Mouse (Mus musculus): Measurements from ENCODE around the gene Rgs10. TPM values are rescaled to one million over a fixed set of nuclear protein-coding genes. Genes with fewer than 3 reads are reported as not detected.

Rgs10 gene
- total and polyA plus RNA-seq, 3 experiments = 5.4 to 7.4 (median 6.5) TPM

GRCm38 (mm10) chr7:128365096-128365715 lies 53.4 kb downstream of the Rgs10 start:
- Histone ChIP-seq H3K79me2 (replicated peaks; ENCODE audit: control insufficient read depth, extremely low read depth, insufficient read depth, poor library complexity, severe bottlenecking) (no peaks in the 10 kb centered on the region), H3K27ac (ENCODE audit: insufficient read depth, low read depth) (no peak overlapping the region), H3K9me3 (replicated peaks; ENCODE audit: low read length) (no peaks in the 10 kb centered on the region), H3K36me3 (replicated peaks in 1 of 2; ENCODE audit: control insufficient read depth in 1 of 2, insufficient read depth in 1 of 2, low read length in 1 of 2) (no peaks in the 10 kb centered on the region), H3K4me2 (ENCODE audit: insufficient read depth, low read depth, poor library complexity, severe bottlenecking) (no peak overlapping the region), H3K4me3 (replicated peaks in 1 of 3; ENCODE audit: low read depth in 2 of 3, low read length in 2 of 3, poor library complexity in 1 of 3) (no peak overlapping the region), H3K4me1 (ENCODE audit: control insufficient read depth in 1 of 2, insufficient read depth in 2 of 2) (peaks cover 3 to 4% of the 10 kb centered on the region in 2 experiments; a peak in 2 of 4 replicates), H3K9ac (ENCODE audit: insufficient read depth, low read depth) (no peak overlapping the region), H3K27me3 (replicated peaks) (no peaks in the 10 kb centered on the region)
- no peak for TF ChIP-seq JUN (IDR thresholded peaks at IDR 0.05; ENCODE audit: insufficient read depth, low read depth, low read length)
- no peak for TF ChIP-seq MEF2A (IDR thresholded peaks at IDR 0.05; ENCODE audit: borderline replicate concordance, low read depth, low read length)
- no peak for TF ChIP-seq POLR2AphosphoS2 (IDR thresholded peaks at IDR 0.05; ENCODE audit: low read depth, low read length)
- no peak for TF ChIP-seq MAX (IDR thresholded peaks at IDR 0.05; ENCODE audit: low read length)
- no peak for TF ChIP-seq E2F4 (IDR thresholded peaks at IDR 0.05; ENCODE audit: insufficient replicate concordance, low read depth, low read length)
- TF ChIP-seq BHLHE40 (IDR thresholded peaks at IDR 0.05; ENCODE audit: low read depth, low read length) = no peak
- TF ChIP-seq ZC3H11A (IDR thresholded peaks at IDR 0.05; ENCODE audit: low read depth, low read length) = no peak
- TF ChIP-seq CHD2 (IDR thresholded peaks at IDR 0.05; ENCODE audit: low read length) = no peak
- no peak for DNase-seq (ENCODE audit: extremely low read depth)
- dilution Hi-C loops (cut with MboI; ENCODE audit: extremely low pct_ligation_motif_present, extremely low pct_unique_long_range_greater_than_20kb, low sequenced_read_pairs) (no loop called here), in situ Hi-C loops (cut with MboI; ENCODE audit: low pct_ligation_motif_present, low pct_unique_long_range_greater_than_20kb, low sequenced_read_pairs) (no loop called here)

GRCm38 (mm10) chr7:128364526-128364925 lies 54.0 kb downstream of the Rgs10 start:
- no peak overlapping the region for H3K9ac ChIP-seq (ENCODE audit: insufficient read depth, low read depth)
- H3K9me3 ChIP-seq (replicated peaks; ENCODE audit: low read length) = no peaks in the 10 kb centered on the region
- no peak for DNase-seq (ENCODE audit: extremely low read depth)
- TF ChIP-seq CHD2 (IDR thresholded peaks at IDR 0.05; ENCODE audit: low read length) = no peak
- TF ChIP-seq ZNF384 (IDR thresholded peaks at IDR 0.05; ENCODE audit: low read depth, low read length) = no peak
- TF ChIP-seq USF1 (IDR thresholded peaks at IDR 0.05; ENCODE audit: low read depth, low read length) = no peak
- no peak overlapping the region for H3K4me3 ChIP-seq (replicated peaks in 1 of 3; ENCODE audit: low read depth in 2 of 3, low read length in 2 of 3, poor library complexity in 1 of 3)
- in situ Hi-C loops (cut with MboI; ENCODE audit: low pct_ligation_motif_present, low pct_unique_long_range_greater_than_20kb, low sequenced_read_pairs) (no loop called here), dilution Hi-C loops (cut with MboI; ENCODE audit: extremely low pct_ligation_motif_present, extremely low pct_unique_long_range_greater_than_20kb, low sequenced_read_pairs) (no loop called here)
- no peaks in the 10 kb centered on the region for H3K79me2 ChIP-seq (replicated peaks; ENCODE audit: control insufficient read depth, extremely low read depth, insufficient read depth, poor library complexity, severe bottlenecking)
- H3K27me3 ChIP-seq (replicated peaks) = no peaks in the 10 kb centered on the region
- no peaks in the 10 kb centered on the region for H3K36me3 ChIP-seq (replicated peaks in 1 of 2; ENCODE audit: control insufficient read depth in 1 of 2, insufficient read depth in 1 of 2, low read length in 1 of 2)
- H3K4me1 ChIP-seq (ENCODE audit: control insufficient read depth in 1 of 2, insufficient read depth in 2 of 2) = peaks cover 3 to 4% of the 10 kb centered on the region in 2 experiments; a peak in 2 of 4 replicates
- no peak overlapping the region for H3K27ac ChIP-seq (ENCODE audit: insufficient read depth, low read depth)
- no peak overlapping the region for H3K4me2 ChIP-seq (ENCODE audit: insufficient read depth, low read depth, poor library complexity, severe bottlenecking)

GRCm38 (mm10) chr7:128363806-128364205 lies 54.8 kb downstream of the Rgs10 start:
- Histone ChIP-seq H3K4me2 (ENCODE audit: insufficient read depth, low read depth, poor library complexity, severe bottlenecking) (no peak overlapping the region), H3K9ac (ENCODE audit: insufficient read depth, low read depth) (no peak overlapping the region)

More at GRCm38 (mm10) chr7:128363806-128364205, 54.8 kb downstream of the Rgs10 start:
- Histone ChIP-seq H3K9me3 (replicated peaks; ENCODE audit: low read length) (no peaks in the 10 kb centered on the region), H3K27ac (ENCODE audit: insufficient read depth, low read depth) (no peak overlapping the region), H3K79me2 (replicated peaks; ENCODE audit: control insufficient read depth, extremely low read depth, insufficient read depth, poor library complexity, severe bottlenecking) (no peaks in the 10 kb centered on the region), H3K4me1 (ENCODE audit: control insufficient read depth in 1 of 2, insufficient read depth in 2 of 2) (peaks cover 3 to 4% of the 10 kb centered on the region in 2 experiments; a peak in 2 of 4 replicates), H3K4me3 (replicated peaks in 1 of 3; ENCODE audit: low read depth in 2 of 3, low read length in 2 of 3, poor library complexity in 1 of 3) (no peak overlapping the region), H3K27me3 (replicated peaks) (no peaks in the 10 kb centered on the region), H3K36me3 (replicated peaks in 1 of 2; ENCODE audit: control insufficient read depth in 1 of 2, insufficient read depth in 1 of 2, low read length in 1 of 2) (no peaks in the 10 kb centered on the region)
- dilution Hi-C loops (cut with MboI; ENCODE audit: extremely low pct_ligation_motif_present, extremely low pct_unique_long_range_greater_than_20kb, low sequenced_read_pairs) = no loop called here
- in situ Hi-C loops (cut with MboI; ENCODE audit: low pct_ligation_motif_present, low pct_unique_long_range_greater_than_20kb, low sequenced_read_pairs) = no loop called here
- no peak for TF ChIP-seq TCF12 (IDR thresholded peaks at IDR 0.05; ENCODE audit: low read depth, low read length)
- no peak for TF ChIP-seq KAT2A (IDR thresholded peaks at IDR 0.05; ENCODE audit: insufficient replicate concordance, low read length)
- no peak for TF ChIP-seq MEF2A (IDR thresholded peaks at IDR 0.05; ENCODE audit: borderline replicate concordance, low read depth, low read length)
- TF ChIP-seq MYC (IDR thresholded peaks at IDR 0.05; ENCODE audit: low read depth, low read length) = no peak
- no peak for TF ChIP-seq MAFK (IDR thresholded peaks at IDR 0.05; ENCODE audit: insufficient replicate concordance, low read length)
- TF ChIP-seq GABPA (IDR thresholded peaks at IDR 0.05; ENCODE audit: insufficient replicate concordance, low read depth, low read length) = no peak
- no peak for TF ChIP-seq ZNF384 (IDR thresholded peaks at IDR 0.05; ENCODE audit: low read depth, low read length)
- no peak for TF ChIP-seq RAD21 (IDR thresholded peaks at IDR 0.05; ENCODE audit: low read depth, low read length)
- TF ChIP-seq NELFE (IDR thresholded peaks at IDR 0.05; ENCODE audit: low read depth, low read length) = no peak
- no peak for TF ChIP-seq EP300 (IDR thresholded peaks at IDR 0.05; ENCODE audit: low read length)
- no peak for TF ChIP-seq MXI1 (IDR thresholded peaks at IDR 0.05; ENCODE audit: low read depth, low read length)
- TF ChIP-seq USF1 (IDR thresholded peaks at IDR 0.05; ENCODE audit: low read depth, low read length) = no peak
- no peak for TF ChIP-seq MAZ (IDR thresholded peaks at IDR 0.05; ENCODE audit: low read depth, low read length)
- TF ChIP-seq CTCF (conservative IDR thresholded peaks at IDR 0.05 in 1 of 2, IDR thresholded peaks at IDR 0.05 in 1 of 2; ENCODE audit: low read depth in 2 of 2, low read length in 2 of 2) = no peak
- TF ChIP-seq SMC3 (IDR thresholded peaks at IDR 0.05; ENCODE audit: low read depth, low read length) = no peak
- DNase-seq (ENCODE audit: extremely low read depth) = no peak

Data from CH12.LX (cell line).